Mouse (Mus musculus) olfactory bulb, adult 2 months (tissue): Measurements from ENCODE around the gene Osbpl8. TPM values are rescaled to one million over a fixed set of nuclear protein-coding genes. Genes with fewer than 3 reads are reported as not detected.
"Not testable (repeated sequence)": the region's sequence is repeated elsewhere in the genome, so short reads cannot be mapped to it uniquely, and the experiment has no call there.

Experiments
- H3K27ac ChIP-seq: fragments of 200-500 bp; 2 replicates; pipeline ENCODE4 v1.5.1; 2012; ENCODE audit warnings: low read depth, low read length; ENCODE audit not compliant: insufficient read depth
- H3K4me1 ChIP-seq: fragments of 200-500 bp; 2 replicates; pipeline ENCODE4 v1.6.1; 2012; ENCODE audit warnings: low read length; ENCODE audit not compliant: control insufficient read depth, insufficient read depth
- H3K4me3 ChIP-seq: fragments of 200-500 bp; 2 replicates; pipeline ENCODE4 v1.5.1; 2012; ENCODE audit warnings: mild to moderate bottlenecking, low read depth, low read length, moderate library complexity; ENCODE audit not compliant: insufficient read depth
- CTCF ChIP-seq: fragments of 200-500 bp; IDR thresholded peaks from 2 replicates; pipeline ENCODE4 v1.5.1; 2012; ENCODE audit warnings: low read depth, mild to moderate bottlenecking, low read length, moderate library complexity; ENCODE audit not compliant: insufficient read depth
- POLR2A ChIP-seq: fragments of 200-500 bp; IDR thresholded peaks from 2 replicates; pipeline ENCODE4 v1.6.1; 2012; ENCODE audit warnings: mild to moderate bottlenecking, low read depth, low read length, moderate library complexity; ENCODE audit not compliant: insufficient read depth
- WGBS: fragments of 180-500 bp; shearing (Covaris S2); methylation state at CpG from one replicate; pipeline ENCODE4 v1.1.7; 2018; 5-methylcytosine and 5-hydroxymethylcytosine counted together
- polyA plus RNA-seq: library from polyadenylated mRNA; stranded (reverse); fragments of >200 nt; gene quantifications from 2 replicates; pipeline ENCODE4 v1.2.4, GENCODE M21; 2012; ENCODE audit warnings: low replicate concordance; ENCODE audit not compliant: missing spikeins, insufficient read depth, insufficient read length

Osbpl8 gene
- polyA plus RNA-seq, 1 experiment = not detected

GRCm38 (mm10) chr10:111128493-111128892 lies 36.1 kb upstream of the Osbpl8 start:
- Histone ChIP-seq H3K4me1 (no peaks in the 10 kb centered on the region), H3K4me3 (no peak overlapping the region), H3K27ac (no peak overlapping the region)
- TF ChIP-seq CTCF (no peak), POLR2A (no peak)
- WGBS = 83% methylated on average over 3 of the region's 3 CpGs

DNA sequence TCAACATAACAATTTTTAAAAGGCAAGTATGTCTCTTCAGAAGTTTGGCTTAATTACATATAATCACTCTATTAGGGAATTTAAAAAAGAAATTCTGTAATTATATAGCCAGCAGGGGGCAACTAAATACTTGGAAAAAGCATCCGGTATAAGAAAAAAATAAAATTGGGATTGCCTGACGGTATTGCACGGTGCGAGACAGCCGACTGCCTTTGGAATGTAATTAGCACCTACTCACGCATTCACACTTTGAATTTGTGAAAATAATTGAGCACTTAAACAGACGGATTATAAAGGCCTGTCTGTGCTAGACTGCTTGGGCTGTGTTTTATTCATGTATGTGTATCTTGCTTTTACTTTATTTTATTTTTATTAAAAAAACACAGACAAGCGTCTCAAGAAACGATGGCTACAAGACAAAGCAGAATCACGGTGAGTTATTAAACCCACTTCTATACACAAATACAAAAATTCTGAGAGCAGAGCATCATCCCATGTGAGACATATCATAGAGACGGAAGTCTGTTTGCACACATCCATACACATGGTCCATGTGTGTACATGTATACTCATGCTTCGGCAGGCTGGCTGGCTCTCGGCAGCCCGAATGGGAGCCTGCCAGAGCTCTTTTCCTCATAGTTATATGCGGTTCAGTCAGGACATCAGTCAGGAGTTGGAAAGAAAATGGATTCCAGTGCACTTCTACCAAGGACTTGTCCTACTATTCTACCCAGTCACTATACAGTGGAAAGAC lies 34.5 kb upstream of the Osbpl8 start:
- no peak overlapping the region for H3K4me3 ChIP-seq
- no peaks in the 10 kb centered on the region for H3K4me1 ChIP-seq
- H3K27ac ChIP-seq = no peak overlapping the region
- no peak for TF ChIP-seq CTCF
- no peak for TF ChIP-seq POLR2A
- WGBS = 46% methylated on average over 15 of the region's 15 CpGs

DNA sequence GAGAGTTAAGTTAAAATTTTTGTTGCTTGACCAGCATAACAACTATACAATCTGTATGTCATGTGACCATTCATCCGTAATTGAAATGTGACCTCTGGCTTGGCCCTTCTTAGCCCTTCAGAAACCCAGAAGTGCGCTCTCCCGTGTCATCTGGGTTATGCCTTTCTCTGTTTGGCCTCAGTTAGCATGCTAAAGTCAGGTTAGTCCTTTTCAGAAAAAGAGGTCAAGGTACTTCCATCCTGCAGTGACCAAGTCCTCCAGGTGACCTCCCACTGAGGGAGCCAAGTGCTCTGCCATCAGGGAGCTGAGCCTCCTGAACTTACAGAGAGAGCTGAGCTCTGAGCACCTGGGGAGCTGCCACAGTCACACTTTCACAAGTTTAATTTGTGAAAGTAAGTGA lies 33.7 kb upstream of the Osbpl8 start:
- WGBS = 93% methylated on average over 3 of the region's 3 CpGs
- Histone ChIP-seq H3K4me3 (no peak overlapping the region), H3K27ac (no peak overlapping the region), H3K4me1 (no peaks in the 10 kb centered on the region)
- TF ChIP-seq CTCF (no peak), POLR2A (no peak)

DNA sequence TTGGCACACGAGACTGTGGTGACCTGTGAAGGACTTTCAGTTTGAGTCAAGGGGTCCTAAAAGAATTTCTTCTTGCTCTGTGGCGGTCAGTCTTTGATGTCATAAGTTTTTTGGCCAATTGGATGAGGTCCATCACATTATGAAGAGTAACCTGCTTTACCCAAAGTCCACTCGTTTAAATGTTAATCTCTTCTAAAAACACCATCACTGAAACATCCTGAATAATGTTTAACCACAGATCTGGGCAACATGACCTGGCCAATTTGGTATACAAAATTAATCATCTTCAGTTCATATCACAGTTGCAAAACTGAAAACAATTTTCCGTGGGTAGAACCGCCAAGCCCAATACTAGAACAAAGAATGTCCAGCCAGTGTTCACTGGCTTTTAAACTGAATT lies 31.3 kb upstream of the Osbpl8 start:
- Histone ChIP-seq H3K4me3 (no peak overlapping the region), H3K27ac (no peak overlapping the region), H3K4me1 (no peaks in the 10 kb centered on the region)
- 93% methylated on average over 5 of the region's 5 CpGs for WGBS
- TF ChIP-seq POLR2A (no peak), CTCF (no peak)

GRCm38 (mm10) chr10:111133936-111134335 lies 30.6 kb upstream of the Osbpl8 start:
- TF ChIP-seq POLR2A (no peak), CTCF (no peak)
- Histone ChIP-seq H3K27ac (no peak overlapping the region), H3K4me3 (no peak overlapping the region), H3K4me1 (no peaks in the 10 kb centered on the region)
- 80% methylated on average over 8 of the region's 8 CpGs for WGBS

GRCm38 (mm10) chr10:111134412-111134957 lies 30.1 kb upstream of the Osbpl8 start:
- no peaks in the 10 kb centered on the region for H3K4me1 ChIP-seq
- H3K4me3 ChIP-seq = no peak overlapping the region
- WGBS = 92% methylated on average over 9 of the region's 9 CpGs
- no peak overlapping the region for H3K27ac ChIP-seq
- TF ChIP-seq POLR2A = no peak
- TF ChIP-seq CTCF = no peak

DNA sequence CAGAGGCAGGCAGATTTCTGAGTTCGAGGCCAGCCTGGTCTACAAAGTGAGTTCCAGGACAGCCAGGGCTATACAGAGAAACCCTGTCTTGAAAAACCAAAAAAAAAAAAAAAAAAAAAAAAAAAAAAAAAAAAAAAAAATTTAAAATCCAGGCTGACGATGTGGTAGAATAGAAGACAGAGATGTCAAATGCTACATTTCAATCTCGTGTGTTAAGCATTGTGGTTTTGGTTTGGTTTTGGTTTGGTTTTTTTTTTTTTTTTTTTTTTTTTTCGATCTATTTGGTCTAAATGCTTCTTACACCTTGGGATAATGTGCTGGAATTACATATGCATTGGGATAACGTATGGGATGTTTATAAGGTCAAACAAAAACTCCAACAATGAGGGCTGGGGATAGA lies 28.2 kb upstream of the Osbpl8 start:
- not testable (repeated sequence) for H3K4me3 ChIP-seq, H3K27ac ChIP-seq, H3K4me1 ChIP-seq
- 85% methylated on average over 5 of the region's 5 CpGs for WGBS

DNA sequence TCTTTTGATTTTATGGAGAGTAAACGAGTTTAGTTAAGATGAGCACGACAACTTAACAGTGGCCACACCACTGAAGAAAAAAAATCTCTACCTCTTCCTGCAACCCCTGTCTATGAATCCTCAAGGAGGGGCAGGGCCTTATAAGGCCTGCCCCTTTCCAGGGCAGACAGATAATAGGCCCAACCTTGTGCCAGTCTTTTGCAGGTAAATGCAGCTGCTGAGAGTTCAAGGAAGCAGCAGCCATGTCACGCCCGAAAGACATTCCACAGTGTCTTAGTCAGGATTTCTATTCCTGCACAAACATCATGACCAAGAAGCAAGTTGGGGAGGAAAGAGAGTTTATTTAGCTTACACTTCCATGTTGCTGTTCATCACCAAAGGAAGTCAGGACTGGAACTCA lies 26.6 kb upstream of the Osbpl8 start:
- TF ChIP-seq POLR2A (no peak), CTCF (no peak)
- no peaks in the 10 kb centered on the region for H3K4me1 ChIP-seq
- WGBS = 88% methylated on average over 4 of the region's 4 CpGs

DNA sequence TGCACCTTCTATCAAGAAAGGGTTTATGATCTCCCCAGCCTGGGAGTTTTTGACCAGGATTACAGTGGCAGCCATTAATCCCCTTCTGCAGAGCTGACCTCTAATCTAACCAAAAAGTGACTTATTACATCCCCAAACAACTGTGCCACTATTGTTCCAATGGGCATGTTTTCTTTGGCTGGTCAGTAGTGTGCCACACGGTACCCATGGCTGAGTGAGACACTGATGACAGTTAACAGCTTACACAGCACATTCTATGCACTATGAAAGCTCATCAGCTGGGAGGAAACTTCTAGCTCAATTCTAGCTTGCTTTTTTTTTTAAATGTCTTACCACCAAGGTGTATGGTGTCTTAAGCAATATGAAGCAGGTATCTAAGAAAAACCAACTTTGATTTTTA lies 25.4 kb upstream of the Osbpl8 start:
- Histone ChIP-seq H3K27ac (no peak overlapping the region), H3K4me3 (no peak overlapping the region), H3K4me1 (no peaks in the 10 kb centered on the region)
- WGBS = 86% methylated on average over 1 of the region's 1 CpGs
- no peak for TF ChIP-seq CTCF
- no peak for TF ChIP-seq POLR2A

More for the DNA sequence above, 26.6 kb upstream of the Osbpl8 start:
- Histone ChIP-seq H3K27ac (no peak overlapping the region), H3K4me3 (no peak overlapping the region)
